Mouse (Mus musculus) thymus, adult 2 months (tissue): ENCODE data around the gene Cxcl12.

Experiments
- CTCF ChIP-seq: fragments of 200-500 bp; IDR thresholded peaks from 2 replicates; pipeline ENCODE4 v1.5.1; 2012; ENCODE audit warnings: mild to moderate bottlenecking, control low read depth, low read length, moderate library complexity, borderline replicate concordance; ENCODE audit not compliant: control insufficient read depth, poor library complexity, insufficient read depth; ENCODE audit errors: extremely low read depth
- POLR2A ChIP-seq: fragments of 200-500 bp; IDR thresholded peaks from 2 replicates; pipeline ENCODE4 v1.6.1; 2012; ENCODE audit warnings: mild to moderate bottlenecking, low read length, control low read depth, moderate library complexity; ENCODE audit not compliant: control insufficient read depth, poor library complexity, insufficient read depth; ENCODE audit errors: extremely low read depth

DNA sequence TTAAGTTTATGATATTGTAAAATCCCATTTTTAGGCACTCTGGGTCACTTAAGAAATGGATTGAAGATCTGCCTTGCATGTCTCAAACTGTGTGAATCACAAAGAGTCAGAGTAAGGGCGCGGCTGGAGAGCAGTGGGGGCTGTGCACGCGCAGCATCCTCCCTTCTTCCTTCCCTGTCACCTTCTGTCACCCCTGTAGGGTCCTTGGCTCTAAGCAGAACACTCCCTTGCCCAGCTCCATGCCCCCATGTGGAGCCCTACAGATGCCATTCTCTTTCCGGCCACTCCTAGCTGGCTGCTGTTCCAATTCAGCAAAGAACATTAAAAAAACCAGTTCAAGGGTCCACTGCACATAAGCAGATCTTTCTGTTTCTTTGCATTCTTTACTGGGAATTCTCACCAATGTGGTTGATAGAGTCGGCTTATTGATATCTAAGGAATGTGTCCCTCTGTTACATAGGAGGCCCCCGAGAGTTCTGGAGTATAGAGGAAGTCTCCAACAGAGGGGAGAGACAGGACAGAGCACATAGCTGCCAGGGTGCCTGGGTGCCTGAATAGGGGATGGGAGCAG lies 51.7 kb downstream of the Cxcl12 start:
- TF ChIP-seq CTCF: no peak
- TF ChIP-seq POLR2A: no peak
